In genomic region chr5:72505740-72506139, GRCm38 (mm10) we compare ENCODE assay signal across 8 mouse cellular contexts. TPM values are rescaled to one million over a fixed set of nuclear protein-coding genes. Genes with fewer than 3 reads are reported as not detected.
DNase-seq lines count a peak whose midpoint lies in the region; ATAC-seq and TF ChIP-seq lines count a peak whose summit lies in the region.

No protein-coding gene starts in this region.

- ATAC-seq in Patski = peak; percentile 36
- ATAC-seq in monocyte, adult 5-6 weeks (replicated peaks; ENCODE audit: insufficient number of reproducible peaks, low FRiP score, low TSS enrichment, poor library complexity, severe bottlenecking) = no peak

- CTCF ChIA-PET in Patski (lab: Charles Lee) = interaction anchor here (1.0 to 2.0 kb wide), 4 partner anchors 31 to 155 kb away, joined by 3 to 10 read pairs (median 3); no protein-coding TSS in a partner anchor

- in situ Hi-C loops in Patski (cut with MboI; ENCODE audit: low pct_unique_long_range_greater_than_20kb) = loop anchor here (5.0 kb wide), 1 partner anchor 153 kb away; no protein-coding TSS in a partner anchor

- no peaks in the 10 kb centered on the region for H3K27me3 ChIP-seq in Patski

- POLR2A ChIA-PET in Patski (lab: Charles Lee) = no interaction called here

- TF ChIP-seq CTCF in Patski (IDR thresholded peaks at IDR 0.05) = peak; percentile 66

- DNase-seq in adrenal gland, adult 2 months = peak; percentile 10
- DNase-seq in adrenal gland, postnatal 25 days = no peak
- peak; percentile 13 for DNase-seq in kidney, postnatal 14 days
- DNase-seq in kidney, adult 11 months = no peak
- DNase-seq in Patski (ENCODE audit: low read depth, low spot score) = no peak
- DNase-seq in lung, postnatal 36 days = peak; percentile 22
- no peak for DNase-seq in thymus, adult 18-20 months

RNA-seq across cellular contexts. Expression of gene Corin, which starts 1.5 kb away (rescaled TPM):
- not detected for total RNA-seq in adrenal gland, adult 2 months (2021)
- polyA plus RNA-seq in adrenal gland, adult 2 months (2012; rRNA removed) = 0.08 TPM in 1 of 2 replicates, not detected in the other
- not detected in 2 replicates for total RNA-seq in adrenal gland, postnatal 25 days (2021)
- polyA plus RNA-seq in Patski (2021) = 0.45 TPM
- total RNA-seq in monocyte, adult 5-6 weeks (2017) = not detected in 3 replicates

RNA-seq across cellular contexts. Expression of gene Nfxl1, which starts 53.7 kb away (rescaled TPM):
- total RNA-seq in adrenal gland, adult 2 months (2021) = 10 to 100 TPM in 1 of 2 experiments, 1 to 10 TPM in 1; 9.9 to 11.7 TPM
- polyA plus RNA-seq in adrenal gland, adult 2 months (2012; rRNA removed) = 2.7 and 3.7 TPM in 2 replicates
- total RNA-seq in adrenal gland, postnatal 25 days (2021) = 15.1 and 21.6 TPM in 2 replicates
- 37.5 TPM for polyA plus RNA-seq in Patski (2021)
- 18.8 to 22.9 TPM (median 21.2 TPM) in 3 replicates for total RNA-seq in monocyte, adult 5-6 weeks (2017)

Comparison
In these comparisons a context has a peak if more than half of its experiments do, and no peak if none do; other contexts are left out.
1. DNase-seq: peak in adrenal gland, adult 2 months (single experiment), kidney, postnatal 14 days (single experiment) and lung, postnatal 36 days (single experiment); none in adrenal gland, postnatal 25 days (single experiment), kidney, adult 11 months (single experiment), Patski (single experiment) and thymus, adult 18-20 months (0 of 2).